Mouse (Mus musculus) small intestine, adult 2 months (tissue): ENCODE data around the gene Nptn. TPM values are rescaled to one million over a fixed set of nuclear protein-coding genes. Genes with fewer than 3 reads are reported as not detected.
A peak's percentile ranks its signal among the peaks of the same experiment; 100 is the strongest.

Source experiments
- H3K27ac ChIP-seq: fragments of 200-500 bp; 2 replicates; pipeline ENCODE4 v1.5.1; 2012; ENCODE audit warnings: low read depth, low read length, control low read depth, inconsistent platforms; ENCODE audit not compliant: insufficient read depth
- H3K27me3 ChIP-seq: fragments of 200-500 bp; 2 replicates; pipeline ENCODE4 v1.6.1; 2012; ENCODE audit warnings: mild to moderate bottlenecking, moderate library complexity, low read length, inconsistent platforms; ENCODE audit not compliant: control insufficient read depth, insufficient read depth
- H3K36me3 ChIP-seq: fragments of 200-500 bp; 2 replicates; pipeline ENCODE4 v1.6.1; 2012; ENCODE audit warnings: mild to moderate bottlenecking, low read length, control low read depth, inconsistent platforms; ENCODE audit not compliant: control insufficient read depth, insufficient read depth
- H3K4me1 ChIP-seq: fragments of 200-500 bp; 2 replicates; pipeline ENCODE4 v1.6.1; 2012; ENCODE audit warnings: low read length, inconsistent platforms, mixed read lengths; ENCODE audit not compliant: control insufficient read depth, insufficient read depth, insufficient read length
- H3K4me3 ChIP-seq: fragments of 200-500 bp; 2 replicates; pipeline ENCODE4 v1.5.1; 2012; ENCODE audit warnings: low read depth, mild to moderate bottlenecking, control low read depth, inconsistent platforms, low read length, moderate library complexity
- CTCF ChIP-seq: fragments of 200-500 bp; IDR thresholded peaks from 2 replicates; pipeline ENCODE4 v1.5.1; 2012; ENCODE audit warnings: low read depth, mild to moderate bottlenecking, control low read depth, inconsistent platforms, low read length, moderate library complexity, mixed read lengths; ENCODE audit not compliant: insufficient replicate concordance, insufficient read length; ENCODE audit errors: extremely low read depth
- POLR2A ChIP-seq: fragments of 200-500 bp; IDR thresholded peaks from 2 replicates; pipeline ENCODE4 v1.6.1; 2012; ENCODE audit warnings: low read depth, mild to moderate bottlenecking, control low read depth, inconsistent platforms, low read length, moderate library complexity
- WGBS: fragments of 180-500 bp; shearing (Covaris S2); methylation state at CpG from one replicate; pipeline ENCODE4 v1.1.7; 2018; 5-methylcytosine and 5-hydroxymethylcytosine counted together
- polyA plus RNA-seq: library from polyadenylated mRNA; depleted of rRNA; stranded (reverse); fragments of >200 nt; gene quantifications from 2 replicates; pipeline ENCODE4 v1.2.3, GENCODE M21; 2012

Nptn gene
- polyA plus RNA-seq, 1 experiment, result 317 TPM

DNA sequence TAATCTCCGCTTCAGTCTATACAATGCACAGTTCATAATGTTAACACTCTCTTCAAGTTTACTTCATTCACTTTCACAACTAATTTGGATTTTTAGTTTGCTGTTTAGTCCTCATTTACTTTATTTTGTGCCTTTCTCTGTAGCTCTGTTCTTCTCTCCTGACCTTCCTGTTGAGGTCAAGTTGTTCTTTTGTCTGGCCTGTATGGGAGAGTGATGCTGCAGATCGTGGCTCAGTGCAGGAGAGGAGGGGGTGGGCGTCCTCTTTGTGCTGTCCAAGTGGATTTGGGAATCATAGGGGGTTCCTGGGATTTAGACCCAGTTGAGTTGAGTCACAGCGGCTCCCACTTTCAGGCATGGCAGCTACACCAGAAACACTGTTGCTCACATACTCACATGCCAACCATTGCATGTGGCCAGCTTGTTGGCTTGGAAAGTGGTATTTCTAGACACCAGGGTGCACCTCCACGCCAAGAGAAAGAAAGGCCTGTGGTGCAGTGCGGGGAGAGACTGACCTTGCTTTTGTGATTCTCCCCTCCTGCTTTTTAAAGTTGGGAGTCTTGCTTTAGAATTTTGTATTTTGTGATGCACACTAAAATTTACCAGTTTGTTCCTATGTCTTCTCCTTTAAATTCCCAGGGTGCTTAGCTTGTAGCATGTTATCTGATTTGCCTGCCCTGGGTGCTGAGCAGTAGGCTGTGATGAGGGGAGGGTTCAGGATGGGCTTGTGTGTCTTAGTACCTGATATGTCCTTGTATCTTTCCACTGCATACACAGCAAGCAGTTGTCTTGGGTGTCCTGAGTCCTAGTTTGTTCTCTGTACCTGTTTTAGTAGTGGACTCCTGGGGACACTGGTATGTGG, 66.6 kb downstream of the Nptn start:
- no peak overlapping the region for H3K27ac ChIP-seq
- no peaks in the 10 kb centered on the region for H3K27me3 ChIP-seq
- 90% methylated on average over 6 of the region's 6 CpGs for WGBS
- peaks cover 33% of the 10 kb centered on the region for H3K36me3 ChIP-seq
- H3K4me1 ChIP-seq, result no peaks in the 10 kb centered on the region
- H3K4me3 ChIP-seq, result no peak overlapping the region
- TF ChIP-seq POLR2A, result no peak
- TF ChIP-seq CTCF, result no peak

DNA sequence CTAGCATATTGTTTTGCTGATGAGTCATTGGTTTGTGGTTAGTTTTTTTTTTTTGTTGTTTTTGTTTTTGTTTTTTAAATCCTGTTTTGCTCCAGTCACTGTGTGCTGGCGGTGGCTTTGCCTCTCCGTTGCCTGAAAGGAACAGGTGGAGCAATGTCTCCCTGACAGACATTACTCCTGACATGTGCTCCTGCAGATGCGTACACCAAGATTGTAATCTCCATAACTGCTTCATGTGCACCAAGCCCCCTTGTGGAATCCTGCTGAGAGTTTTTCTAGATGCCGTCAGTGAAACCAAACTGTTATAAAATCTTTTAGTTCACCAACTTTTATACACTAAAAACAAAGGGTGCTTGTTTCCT, 67.2 kb downstream of the Nptn start:
- Histone ChIP-seq H3K27ac (no peak overlapping the region), H3K4me3 (no peak overlapping the region), H3K36me3 (peaks cover 28% of the 10 kb centered on the region), H3K27me3 (no peaks in the 10 kb centered on the region), H3K4me1 (no peaks in the 10 kb centered on the region)
- 79% methylated on average over 4 of the region's 4 CpGs for WGBS
- TF ChIP-seq POLR2A (no peak), CTCF (no peak)

DNA sequence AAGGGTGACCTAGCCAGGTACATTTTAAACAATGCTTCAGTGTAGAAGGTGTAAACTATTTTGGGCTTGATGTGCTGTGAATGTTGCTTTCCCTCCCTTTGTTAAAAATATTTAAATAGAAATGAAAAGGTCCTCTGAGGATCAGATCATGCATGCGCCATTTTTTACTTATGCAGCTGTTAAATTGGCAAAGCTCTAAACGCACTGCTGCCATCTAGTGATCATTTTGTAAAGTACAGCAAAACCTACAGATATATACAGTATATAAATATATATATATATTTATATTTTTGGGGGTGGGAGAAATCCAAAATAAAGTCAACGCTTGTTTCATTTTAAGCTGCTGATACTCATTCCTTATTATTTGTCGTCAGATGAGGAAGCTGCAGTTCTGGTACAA, 70.0 kb downstream of the Nptn start:
- 52% methylated on average over 4 of the region's 4 CpGs for WGBS
- Histone ChIP-seq H3K27ac (no peak overlapping the region), H3K27me3 (no peaks in the 10 kb centered on the region), H3K4me3 (no peak overlapping the region), H3K36me3 (peaks cover 21% of the 10 kb centered on the region), H3K4me1 (no peaks in the 10 kb centered on the region)
- TF ChIP-seq POLR2A, result no peak
- TF ChIP-seq CTCF, result no peak

DNA sequence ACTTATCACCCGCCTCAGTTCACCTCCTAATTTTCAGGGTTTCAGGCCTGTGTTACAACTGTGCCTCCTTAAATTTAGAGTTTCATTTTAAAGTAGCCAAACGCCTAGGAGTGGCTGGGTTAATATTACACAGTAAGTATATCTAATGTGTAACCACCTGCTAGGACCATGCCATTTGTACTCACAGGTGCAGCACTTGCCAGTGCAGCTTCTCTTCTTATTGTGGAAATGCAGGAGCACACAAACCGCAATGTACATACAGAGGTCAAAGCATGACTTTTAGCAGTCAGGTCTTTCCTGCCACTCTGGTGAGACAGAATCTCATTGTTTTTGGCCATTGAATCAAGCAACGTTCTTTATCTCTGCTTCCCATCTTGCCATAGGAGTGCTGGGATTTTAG, 72.5 kb downstream of the Nptn start:
- H3K27ac ChIP-seq, result no peak overlapping the region
- 59% methylated on average over 4 of the region's 4 CpGs for WGBS
- no peak overlapping the region for H3K4me3 ChIP-seq
- peaks cover 17% of the 10 kb centered on the region for H3K36me3 ChIP-seq
- TF ChIP-seq POLR2A (no peak), CTCF (no peak)
- H3K4me1 ChIP-seq, result no peaks in the 10 kb centered on the region
- H3K27me3 ChIP-seq, result no peaks in the 10 kb centered on the region

DNA sequence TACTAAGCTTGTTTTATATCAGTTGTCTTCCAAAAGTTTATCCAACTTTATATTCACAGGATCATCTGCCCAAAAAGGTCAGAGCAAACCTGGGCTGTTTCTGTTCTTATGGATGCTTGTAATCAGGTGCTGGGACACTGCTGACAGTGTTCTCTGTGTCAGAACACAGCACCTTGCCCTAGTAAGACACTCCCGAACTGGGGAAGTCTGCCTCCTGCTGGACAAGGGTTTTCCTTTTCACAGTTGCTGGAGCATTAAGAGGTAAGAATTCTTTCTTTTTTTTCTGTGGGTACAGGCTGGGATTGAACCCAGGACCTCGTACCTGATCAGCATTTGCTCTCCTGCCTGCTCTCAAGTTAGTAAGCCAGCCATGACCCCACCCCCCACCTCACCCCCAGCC, 74.4 kb downstream of the Nptn start:
- Histone ChIP-seq H3K36me3 (peaks cover 23% of the 10 kb centered on the region), H3K27me3 (no peaks in the 10 kb centered on the region)
- WGBS, result 72% methylated on average over 2 of the region's 2 CpGs

DNA sequence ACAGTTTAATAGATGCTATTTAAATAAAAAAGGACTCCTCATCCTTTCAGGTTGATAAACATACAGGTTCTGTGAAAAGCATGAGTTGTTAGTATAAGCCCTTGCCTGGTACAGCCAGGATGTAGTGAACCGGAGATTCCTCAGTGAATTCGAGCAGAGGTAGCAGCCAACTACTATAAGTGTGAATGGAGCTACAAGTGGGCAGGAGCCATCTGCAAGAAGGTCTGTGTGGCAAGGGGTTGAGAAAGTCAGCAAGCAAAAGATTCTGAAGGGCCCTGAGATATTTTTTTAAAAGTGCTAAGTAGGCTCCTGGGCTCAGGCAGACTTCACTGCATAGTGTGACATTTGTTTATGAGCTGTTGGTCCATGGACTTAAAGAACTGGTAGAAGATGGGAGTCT, 74.8 kb downstream of the Nptn start:
- 93% methylated on average over 2 of the region's 2 CpGs for WGBS
- H3K4me3 ChIP-seq, result no peak overlapping the region
- peaks cover 21% of the 10 kb centered on the region for H3K36me3 ChIP-seq
- H3K4me1 ChIP-seq, result no peaks in the 10 kb centered on the region
- H3K27me3 ChIP-seq, result no peaks in the 10 kb centered on the region
- no peak overlapping the region for H3K27ac ChIP-seq
- TF ChIP-seq POLR2A (no peak), CTCF (0 out of 2 replicates have a peak, but pooled peaks have one; percentile 1)

More for the DNA sequence above, 74.4 kb downstream of the Nptn start:
- H3K4me1 ChIP-seq, result no peaks in the 10 kb centered on the region
- no peak overlapping the region for H3K27ac ChIP-seq
- TF ChIP-seq CTCF (peak; percentile 21; the same call in 1 of the 2 replicates), POLR2A (no peak)
- no peak overlapping the region for H3K4me3 ChIP-seq

DNA sequence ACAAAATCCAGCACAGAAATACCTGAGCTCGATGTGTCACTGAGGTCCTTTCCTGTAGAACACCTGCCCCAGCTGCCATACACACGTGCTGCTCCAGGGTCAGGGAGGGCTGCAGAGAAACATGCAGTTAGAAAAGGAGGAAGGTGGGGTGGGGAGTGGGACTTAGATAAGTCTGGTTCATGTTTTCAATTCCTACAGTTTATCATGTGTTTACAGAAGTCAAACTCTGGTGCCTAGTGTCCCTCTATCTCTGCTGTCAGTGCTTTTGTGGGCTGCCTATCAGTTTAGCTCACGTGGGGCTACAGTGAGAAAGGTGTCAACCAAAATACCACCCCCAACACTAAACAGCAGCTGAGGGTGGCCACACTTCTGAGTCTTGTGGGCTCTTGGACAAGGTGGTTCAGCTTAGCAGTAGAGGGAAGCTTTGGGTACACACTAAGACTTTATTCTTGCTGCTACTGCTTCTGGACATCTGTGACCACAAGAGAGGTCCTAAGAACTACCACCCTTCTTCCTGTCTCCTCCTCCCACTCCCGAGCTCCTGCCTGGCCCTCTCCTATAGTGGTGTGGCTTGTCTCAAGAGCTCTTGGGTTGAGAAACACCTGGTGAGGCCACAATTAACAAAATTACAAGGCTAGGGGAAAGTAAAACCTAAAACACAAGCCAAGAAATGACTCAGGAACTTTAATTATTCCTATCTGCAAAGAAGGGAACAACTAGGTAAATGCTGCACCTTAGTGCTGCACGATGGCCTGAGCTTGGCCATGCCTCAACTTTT, 75.9 kb downstream of the Nptn start:
- H3K4me3 ChIP-seq, result no peak overlapping the region
- H3K4me1 ChIP-seq, result no peaks in the 10 kb centered on the region
- no peak overlapping the region for H3K27ac ChIP-seq
- no peak for TF ChIP-seq CTCF
- TF ChIP-seq POLR2A, result no peak
- 68% methylated on average over 5 of the region's 5 CpGs for WGBS
- peaks cover 24% of the 10 kb centered on the region for H3K36me3 ChIP-seq
- H3K27me3 ChIP-seq, result no peaks in the 10 kb centered on the region
